Mouse (Mus musculus) skeletal muscle tissue, postnatal 0 days (tissue): ENCODE measurements around the gene Fgd1. TPM values are rescaled to one million over a fixed set of nuclear protein-coding genes. Genes with fewer than 3 reads are reported as not detected.

ENCODE experiments used
- polyA plus RNA-seq: library from polyadenylated mRNA; unstranded; fragments of >200 nt; fragmentation: Nextera tagmentation; extraction: Ambion mirVana; gene quantifications from 2 replicates; pipeline ENCODE4 v1.2.1, GENCODE M21; 2015

The Fgd1 gene
- 3.3 and 4.5 TPM in 2 replicates for polyA plus RNA-seq

GRCm38 (mm10) chrX:151045850-151046249 is at the start of gene Fgd1:
Gene Fgd1 (plus strand): TSS chrX:151046150.

GRCm38 (mm10) chrX:151016938-151017877 is 28.7 kb upstream of the Fgd1 start, which contains the start of gene Gnl3l:
Gene Gnl3l (minus strand): TSS chrX:151017322.

GRCm38 (mm10) chrX:151096171-151097058 is 50.5 kb downstream of the Fgd1 start, which contains the start of gene Tsr2:
Gene Tsr2 (minus strand): TSS chrX:151096543.

Other genes with a start within 250 kb of the Fgd1 start
- 1,100 and 1,110 TPM in 2 replicates for gene Maged2, start 231.8 kb upstream of the Fgd1 start, polyA plus RNA-seq
- gene Gnl3l, start 28.8 kb upstream of the Fgd1 start, polyA plus RNA-seq: 12.2 and 12.4 TPM in 2 replicates
- 13.5 and 16.5 TPM in 2 replicates for gene Tsr2, start 50.4 kb downstream of the Fgd1 start, polyA plus RNA-seq
- 0.49 and 0.81 TPM in 2 replicates for gene Wnk3, start 151.9 kb downstream of the Fgd1 start, polyA plus RNA-seq